Mouse (Mus musculus) spleen, adult 2 months (tissue): ENCODE results near the gene Klk1b5.

Experiments used
- CTCF ChIP-seq: fragments of 200-500 bp; IDR thresholded peaks from 2 replicates; pipeline ENCODE4 v1.5.1; 2011; ENCODE audit warnings: mild to moderate bottlenecking, inconsistent platforms; ENCODE audit not compliant: insufficient read depth, insufficient read length, insufficient replicate concordance; ENCODE audit errors: extremely low read depth
- POLR2A ChIP-seq: fragments of 200-500 bp; IDR thresholded peaks from 2 replicates; pipeline ENCODE4 v1.6.1; 2011; ENCODE audit warnings: low read depth, low read length, inconsistent platforms

DNA sequence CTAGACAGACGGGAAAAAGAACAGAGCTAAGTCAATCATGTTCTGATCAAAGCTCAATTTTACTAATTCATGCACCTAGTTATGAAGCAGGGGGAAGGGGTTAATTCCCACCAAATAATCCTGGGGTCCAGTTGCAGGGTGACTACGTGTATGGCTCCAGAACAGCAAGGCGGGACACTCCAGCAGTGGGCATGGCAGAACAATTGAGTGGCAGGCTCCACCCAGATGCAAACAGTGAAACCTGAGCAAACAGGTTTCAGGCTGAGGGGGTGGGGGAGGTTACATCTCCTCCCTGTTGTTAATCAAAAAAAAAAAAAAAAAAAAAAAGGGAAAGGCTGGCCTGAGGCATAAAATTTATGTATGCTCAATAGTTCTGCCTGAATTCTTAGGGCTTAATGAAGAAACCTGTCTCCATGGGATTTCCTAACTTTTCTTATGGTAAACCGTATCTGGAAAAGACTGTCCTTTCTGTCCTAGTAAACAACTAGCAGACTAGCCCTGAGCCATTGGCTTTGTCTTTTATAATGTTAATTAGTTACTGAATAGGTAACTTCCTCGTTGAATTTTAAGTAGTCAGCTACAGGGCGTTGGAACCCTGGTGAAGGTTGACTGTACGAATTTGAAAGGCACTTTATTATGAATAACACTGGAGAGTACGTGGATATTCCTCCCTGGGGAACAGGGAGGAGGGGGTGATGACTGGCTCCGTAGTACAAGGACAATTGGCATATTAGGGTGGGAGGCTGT, 36.3 kb upstream of the Klk1b5 start:
- TF ChIP-seq CTCF = no peak
- no peak for TF ChIP-seq POLR2A
